Mouse (Mus musculus) Patski (cell line): Measurements from ENCODE around the gene Pear1. TPM values are rescaled to one million over a fixed set of nuclear protein-coding genes. Genes with fewer than 3 reads are reported as not detected.

Experiments used
- ATAC-seq: fragments of 100-300 bp; one replicate; pipeline ENCODE4 v1.8.0; 2021
- CTCF ChIA-PET: fragments of 350-600 bp; sonication (Branson Sonifier 250); formaldehyde crosslinking; loops from one replicate; lab custom pipeline; 2022; ENCODE audit warnings: inconsistent platforms; lab: Charles Lee
- POLR2A ChIA-PET: fragments of 350-600 bp; sonication (Branson Sonifier 250); formaldehyde crosslinking; loops from one replicate; lab custom pipeline; 2022; ENCODE audit warnings: antibody characterized with exemption, inconsistent platforms; lab: Charles Lee
- DNase-seq: peaks from one replicate; pipeline ENCODE4 v3.0.0-alpha.2; 2011; ENCODE audit warnings: low read depth, low spot score
- H3K27me3 ChIP-seq: fragments of 371-371 bp; one replicate; pipeline ENCODE4 v1.5.1; 2021
- CTCF ChIP-seq: fragments of 100-300 bp; IDR thresholded peaks from one replicate; pipeline ENCODE4 v1.5.1; 2021
- in situ Hi-C: fragments of 300-500 bp; cut with MboI; formaldehyde crosslinking; loops from 3 replicates; pipeline ENCODE4 v1.11.1; 2018; ENCODE audit warnings: low pct_unique_long_range_greater_than_20kb, mixed read lengths
- polyA plus RNA-seq: library from polyadenylated mRNA; unstranded; gene quantifications from one replicate; pipeline ENCODE4 v1.2.3, GENCODE M21; 2021

Gene Pear1
- polyA plus RNA-seq, 1 experiment from 2014 or later: 2.8 TPM

DNA sequence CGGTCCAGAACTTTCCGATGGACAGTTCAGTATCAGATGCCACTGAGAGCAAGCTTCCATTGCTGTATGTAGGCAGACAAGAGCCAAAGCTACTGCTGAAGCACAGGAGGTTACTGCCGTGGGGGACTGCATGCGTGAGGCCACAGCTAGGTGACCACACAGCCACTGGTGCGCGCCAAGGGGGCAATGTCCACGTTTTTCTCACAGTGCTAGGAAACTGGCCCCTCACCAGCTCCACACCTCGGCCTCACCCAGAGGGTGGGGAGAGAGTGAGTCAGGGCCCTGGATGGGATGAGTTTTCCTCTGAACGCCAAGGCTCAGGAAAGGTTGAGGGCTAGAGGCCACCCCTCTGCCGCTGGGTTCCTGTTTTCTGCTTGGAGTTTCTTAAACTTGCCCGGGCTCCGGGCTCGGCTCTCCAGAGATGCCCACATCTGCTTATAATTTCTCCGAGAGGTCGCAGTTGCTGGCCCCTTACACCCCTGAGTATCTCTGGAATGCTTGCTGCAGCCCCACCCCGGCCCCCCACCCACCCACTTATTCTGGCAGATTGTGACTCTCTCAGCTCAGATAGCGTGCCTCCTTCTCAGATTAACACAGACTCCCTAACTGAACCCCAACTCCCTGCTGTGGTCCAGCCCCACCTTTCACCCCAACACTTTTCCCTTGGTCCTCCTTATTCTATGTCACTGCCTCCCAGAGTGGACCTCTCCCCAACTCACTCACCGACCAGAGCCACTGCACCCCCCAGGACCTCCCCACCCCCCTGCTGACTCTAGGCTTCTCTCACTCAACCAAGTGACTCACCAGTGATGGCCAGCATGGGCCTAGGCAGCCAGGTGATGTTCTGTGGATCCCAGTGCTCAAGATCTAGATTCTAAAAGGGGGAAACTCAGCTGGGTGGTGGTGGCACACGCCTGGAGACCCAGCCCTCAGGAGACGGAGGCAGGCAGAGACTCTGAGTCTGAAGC, 62.4 kb downstream of the Pear1 start:
- no peaks in the 10 kb centered on the region for H3K27me3 ChIP-seq
- ATAC-seq (no peak), DNase-seq (no peak)
- ChIA-PET CTCF (interaction anchor here (1.6 to 1.9 kb wide), 2 partner anchors 9 to 12 kb away, joined by 4 to 6 read pairs; no protein-coding TSS in a partner anchor), POLR2A (no interaction called here)
- in situ Hi-C loops: no loop called here
- TF ChIP-seq CTCF: no peak

DNA sequence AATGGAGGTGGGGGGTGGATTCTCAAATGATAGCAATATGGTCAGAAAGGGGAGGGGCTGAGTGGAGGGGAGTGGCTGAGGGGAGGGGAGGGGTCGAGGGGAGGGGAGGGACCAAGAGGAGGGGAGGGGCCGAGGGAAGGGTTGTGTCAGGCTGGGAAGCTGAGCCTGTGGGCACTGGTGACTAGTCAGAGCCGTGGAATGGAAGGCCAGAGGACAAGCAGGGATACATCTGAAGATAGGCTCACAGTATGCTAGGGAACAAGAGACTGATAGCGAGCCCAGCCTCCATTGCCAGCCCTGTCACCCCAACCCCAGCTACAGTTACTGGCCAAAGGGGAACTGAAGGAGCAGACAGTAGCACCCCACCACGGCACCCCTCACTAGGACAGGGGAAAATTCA, 65.5 kb downstream of the Pear1 start:
- CTCF ChIA-PET: interaction anchor here (1.0 to 6.9 kb wide), 2 partner anchors 11 to 58 kb away, joined by 3 to 60 read pairs; no protein-coding TSS in a partner anchor
- ATAC-seq (no peak), DNase-seq (no peak)
- peaks cover 9% of the 10 kb centered on the region for H3K27me3 ChIP-seq
- no peak for TF ChIP-seq CTCF
- POLR2A ChIA-PET: interaction anchor here (1.1 kb wide), 1 partner anchor 10 kb away, joined by 6 read pairs; no protein-coding TSS in a partner anchor
- in situ Hi-C loops: no loop called here

DNA sequence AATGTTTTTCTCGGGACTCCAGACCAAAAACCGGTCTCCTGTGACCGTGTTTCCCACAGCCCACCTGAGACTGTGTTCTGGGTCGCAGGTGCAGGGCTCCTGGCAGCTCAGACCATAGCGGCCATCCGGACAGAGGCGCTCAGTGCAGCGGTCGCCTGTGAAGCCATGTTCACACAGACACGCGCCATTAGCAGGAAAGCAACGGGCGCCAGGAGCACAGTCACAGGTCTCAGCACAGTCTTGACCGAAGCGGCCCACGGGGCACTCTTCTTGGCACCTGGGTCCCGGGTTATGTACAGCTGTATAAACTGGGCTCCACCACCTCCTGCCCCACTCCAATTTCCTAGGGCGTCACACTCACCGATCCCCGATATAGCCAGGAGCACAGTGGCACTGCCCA, 67.6 kb downstream of the Pear1 start:
- ChIA-PET POLR2A (interaction anchor here (0.6 to 1.1 kb wide), 2 partner anchors 13 to 63 kb away, joined by 3 read pairs; no protein-coding TSS in a partner anchor), CTCF (interaction anchor here (0.6 to 6.9 kb wide), 10 partner anchors 8 to 117 kb away, joined by 3 to 60 read pairs (median 4); no protein-coding TSS in a partner anchor)
- ATAC-seq (no peak), DNase-seq (no peak)
- no peak for TF ChIP-seq CTCF
- in situ Hi-C loops: no loop called here
- peaks cover 19% of the 10 kb centered on the region for H3K27me3 ChIP-seq

- ATAC-seq (peak; percentile 75), DNase-seq (no peak)
- ChIA-PET CTCF (interaction anchor here (0.6 to 6.9 kb wide), 14 partner anchors 9 to 124 kb away, joined by 3 to 60 read pairs (median 3); partner anchors contain the start of gene Sh2d2a), POLR2A (interaction anchor here (0.6 to 1.1 kb wide), 2 partner anchors 13 to 64 kb away, joined by 3 read pairs; no protein-coding TSS in a partner anchor)
- TF ChIP-seq CTCF: no peak
- H3K27me3 ChIP-seq: peaks cover 19% of the 10 kb centered on the region
- in situ Hi-C loops: no loop called here
Observed at GRCm38 (mm10) chr3:87755964-87756363, 68.1 kb downstream of the Pear1 start.

DNA sequence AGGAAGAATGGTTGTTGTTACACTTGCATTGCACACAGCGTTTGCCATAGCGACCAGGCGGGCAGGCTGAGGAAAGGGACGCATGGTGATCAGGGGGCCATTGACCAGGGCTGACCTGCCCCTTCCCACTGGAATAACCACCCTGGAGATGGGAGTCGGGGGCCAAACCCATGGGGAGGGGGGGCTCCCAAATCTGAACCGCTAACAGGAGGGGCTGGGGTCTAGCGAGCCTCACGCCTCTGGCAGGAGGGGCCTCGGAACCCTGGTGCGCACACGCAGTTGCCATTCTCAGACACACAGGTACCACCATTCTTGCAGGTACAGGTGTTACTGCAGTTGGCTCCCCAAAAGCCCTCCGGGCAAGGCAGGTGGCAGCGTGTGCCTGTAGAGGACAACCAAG, 70.3 kb downstream of the Pear1 start:
- in situ Hi-C loops: no loop called here
- peaks cover 19% of the 10 kb centered on the region for H3K27me3 ChIP-seq
- DNase-seq: no peak
- no peak for TF ChIP-seq CTCF
- CTCF ChIA-PET: interaction anchor here (1.4 to 6.9 kb wide), 2 partner anchors 16 to 63 kb away, joined by 5 to 60 read pairs; no protein-coding TSS in a partner anchor
- ATAC-seq: no peak
- POLR2A ChIA-PET: no interaction called here

GRCm38 (mm10) chr3:87752567-87752966, 71.5 kb downstream of the Pear1 start:
- DNase-seq (no peak), ATAC-seq (no peak)
- peaks cover 19% of the 10 kb centered on the region for H3K27me3 ChIP-seq
- no peak for TF ChIP-seq CTCF
- POLR2A ChIA-PET: no interaction called here
- in situ Hi-C loops: no loop called here
- CTCF ChIA-PET: interaction anchor here (0.7 to 6.9 kb wide), 4 partner anchors 17 to 86 kb away, joined by 3 to 60 read pairs (median 4); no protein-coding TSS in a partner anchor

DNA sequence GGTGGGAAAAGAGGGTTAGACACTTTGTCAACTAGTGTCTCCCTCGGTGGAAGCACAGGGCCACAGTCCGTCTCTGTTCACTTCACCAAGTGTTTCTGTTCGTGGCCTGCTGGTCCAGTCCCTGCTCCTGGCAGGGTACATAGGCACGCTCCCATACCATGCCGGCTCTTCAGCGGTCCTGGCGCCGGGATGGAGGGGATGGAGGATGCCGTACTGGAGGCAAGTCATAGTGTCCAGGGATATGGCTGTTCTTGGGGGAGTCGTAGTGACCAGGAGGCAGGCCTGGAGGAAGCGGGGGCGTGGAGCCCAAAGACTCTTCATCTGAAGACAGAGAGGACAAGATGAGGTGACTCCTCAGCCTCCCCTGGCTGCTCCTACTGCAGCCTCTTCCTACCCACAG, 74.1 kb downstream of the Pear1 start:
- ChIA-PET CTCF (interaction anchor here (1.5 to 2.9 kb wide), 4 partner anchors 11 to 67 kb away, joined by 4 to 23 read pairs (median 7); no protein-coding TSS in a partner anchor), POLR2A (no interaction called here)
- no peak for TF ChIP-seq CTCF
- in situ Hi-C loops: no loop called here
- DNase-seq: no peak
- ATAC-seq: no peak
- H3K27me3 ChIP-seq: peaks cover 17% of the 10 kb centered on the region

GRCm38 (mm10) chr3:87749036-87749435, 75.1 kb downstream of the Pear1 start:
- peaks cover 11% of the 10 kb centered on the region for H3K27me3 ChIP-seq
- ATAC-seq (no peak), DNase-seq (no peak)
- TF ChIP-seq CTCF: no peak
- in situ Hi-C loops: no loop called here
- ChIA-PET CTCF (interaction anchor here (0.9 to 2.9 kb wide), 6 partner anchors 12 to 107 kb away, joined by 3 to 23 read pairs (median 4); no protein-coding TSS in a partner anchor), POLR2A (interaction anchor here (0.6 to 1.2 kb wide), 2 partner anchors 20 to 698 kb away, joined by 3 to 4 read pairs; no protein-coding TSS in a partner anchor)

DNA sequence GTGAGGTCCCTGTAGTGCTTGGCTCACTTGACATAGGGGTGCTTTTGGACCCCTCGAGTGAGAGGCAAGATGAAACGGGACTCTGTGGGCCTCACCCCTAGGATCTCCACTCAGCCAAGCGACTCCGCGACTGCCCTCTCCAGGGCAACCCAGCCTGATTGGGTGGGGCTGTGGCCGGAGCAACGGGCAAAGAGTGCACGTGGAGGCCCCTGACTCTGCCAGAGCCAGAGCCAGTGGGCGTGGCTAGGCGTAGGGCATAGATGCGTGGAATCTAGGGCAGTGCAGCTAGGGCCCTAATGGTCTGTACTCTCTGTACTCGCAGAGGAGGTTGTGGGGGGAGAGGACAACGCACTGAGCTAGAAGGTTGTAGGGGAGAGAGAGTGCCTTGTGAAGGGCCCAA, 75.7 kb downstream of the Pear1 start, which contains the start of gene Lrrc71:
TSS of gene Lrrc71 (minus strand) at position 195 of the 400 bp plus-strand sequence.
- peaks cover 8% of the 10 kb centered on the region for H3K27me3 ChIP-seq
- no peak for DNase-seq
- ATAC-seq: no peak
- TF ChIP-seq CTCF: no peak
- CTCF ChIA-PET: interaction anchor here (1.1 to 2.9 kb wide), 5 partner anchors 12 to 97 kb away, joined by 3 to 23 read pairs (median 5); no protein-coding TSS in a partner anchor
- in situ Hi-C loops: no loop called here
- POLR2A ChIA-PET: interaction anchor here (1.2 kb wide), 1 partner anchor 20 kb away, joined by 3 read pairs; no protein-coding TSS in a partner anchor
